Mouse (Mus musculus) Muller cell, postnatal 12 days (primary cell): ENCODE results near the gene Noxo1.

Source experiments
- DNase-seq: peaks from one replicate; pipeline ENCODE4 v3.0.0-alpha.2; 2015; ENCODE audit errors: inconsistent ontology term

Gene Noxo1

GRCm38 (mm10) chr17:24739926-24740325 is 43.9 kb downstream of the Noxo1 start:
- DNase-seq: no peak

- no peak for DNase-seq
Measured at GRCm38 (mm10) chr17:24742307-24742706, 46.3 kb downstream of the Noxo1 start.

- DNase-seq: no peak
Measured at GRCm38 (mm10) chr17:24743896-24744295, 47.9 kb downstream of the Noxo1 start.

GRCm38 (mm10) chr17:24744381-24744780 is 48.3 kb downstream of the Noxo1 start:
- no peak for DNase-seq

GRCm38 (mm10) chr17:24745526-24746497 is 49.8 kb downstream of the Noxo1 start:
- DNase-seq: peak; percentile 61

GRCm38 (mm10) chr17:24746986-24747385 is 51.0 kb downstream of the Noxo1 start:
- no peak for DNase-seq
